ENCODE assay signal across 8 mouse cellular contexts in the genomic region with DNA sequence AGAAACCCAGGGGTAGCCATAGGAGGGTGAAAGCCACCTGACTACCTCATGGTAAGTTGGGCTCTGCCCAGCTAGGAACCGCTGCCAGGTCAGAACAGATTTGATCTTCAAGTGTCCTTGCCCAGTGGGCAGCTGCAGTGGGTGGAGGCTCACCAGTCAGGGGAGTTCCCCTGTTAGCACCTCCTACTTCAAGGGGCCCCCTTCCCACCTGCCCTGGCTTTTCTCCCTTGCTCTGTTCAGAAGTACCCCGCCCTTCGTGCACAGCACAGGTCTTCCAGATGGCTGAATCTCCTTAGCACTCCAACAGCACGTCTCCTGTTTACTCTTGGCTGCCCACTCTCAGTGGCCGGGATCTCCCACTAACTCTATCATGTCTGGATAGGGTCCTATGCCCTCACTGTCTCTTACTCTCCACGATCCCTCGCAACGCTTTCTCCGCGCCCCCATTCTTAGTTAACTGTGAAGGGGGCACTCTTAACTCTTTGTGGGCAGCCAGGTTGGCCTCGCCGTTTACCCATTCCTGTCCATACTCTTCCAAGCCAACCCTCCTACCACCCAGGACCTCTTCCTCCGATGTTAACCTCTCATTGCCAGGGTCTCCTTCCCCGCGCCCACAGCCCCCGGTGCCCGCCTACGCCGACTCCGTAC. TPM values are rescaled to one million over a fixed set of nuclear protein-coding genes. Genes with fewer than 3 reads are reported as not detected.
DNase-seq lines count a peak whose midpoint lies in the region; ATAC-seq and TF ChIP-seq lines count a peak whose summit lies in the region.

No protein-coding gene starts in this region.

- H3K9ac ChIP-seq in forebrain, postnatal 0 days: peak overlapping the region; percentile 60
- H3K9ac ChIP-seq in hindbrain, embryonic 12.5 days: peak overlapping the region; percentile 75

- peak; percentile 12 for ATAC-seq in forebrain, postnatal 0 days
- peak; percentile 24 for ATAC-seq in hindbrain, embryonic 12.5 days (ENCODE audit: low FRiP score)

- WGBS in forebrain, postnatal 0 days: under 1% methylated on average over 20 of the region's 20 CpGs
- under 1% methylated on average over 20 of the region's 20 CpGs for WGBS in hindbrain, embryonic 12.5 days

- no peak overlapping the region; the same call in 1 of the 2 replicates for H3K27ac ChIP-seq in forebrain, postnatal 0 days (ENCODE audit: low read depth, low read length)
- H3K27ac ChIP-seq in hindbrain, embryonic 12.5 days: peak overlapping the region; percentile 36; the same call in 1 of the 2 replicates

- H3K27me3 ChIP-seq in forebrain, postnatal 0 days (ENCODE audit: insufficient read depth, low read length): no peaks in the 10 kb centered on the region
- peaks cover 9% of the 10 kb centered on the region; the same call in 1 of the 2 replicates for H3K27me3 ChIP-seq in hindbrain, embryonic 12.5 days
- H3K27me3 ChIP-seq in megakaryocyte, embryonic 14.5 days (replicated peaks): peaks cover 66% of the 10 kb centered on the region

- peak; percentile 38 for DNase-seq in adipocyte (ENCODE audit: low spot score)
- DNase-seq in cerebellum, adult 18-20 months: peak; percentile 81
- no peak for DNase-seq in forebrain, postnatal 0 days
- DNase-seq in left cerebral cortex, postnatal 36 days (ENCODE audit: low spot score in 2 of 2): peak; percentile 50 to 56
- DNase-seq in skeletal muscle tissue, adult 2 months (ENCODE audit: low read depth, low spot score): peak; percentile 95
- no peak for DNase-seq in urinary bladder, adult 2 months (ENCODE audit: low spot score)

- intact Hi-C loops in left cerebral cortex, postnatal 36 days (cut with DNase I): loop anchor here (5.0 kb wide), 2 partner anchors 48 to 103 kb away; a partner anchor contains a TSS

- H3K4me1 ChIP-seq in forebrain, postnatal 0 days (ENCODE audit: insufficient read depth): peaks cover 11% of the 10 kb centered on the region; the same call in 1 of the 2 replicates
- peaks cover 24% of the 10 kb centered on the region for H3K4me1 ChIP-seq in hindbrain, embryonic 12.5 days
- H3K4me1 ChIP-seq in megakaryocyte, embryonic 14.5 days: peaks cover 45% of the 10 kb centered on the region

- no peaks in the 10 kb centered on the region for H3K9me3 ChIP-seq in forebrain, postnatal 0 days (ENCODE audit: low read length)
- H3K9me3 ChIP-seq in hindbrain, embryonic 12.5 days (replicated peaks): no peaks in the 10 kb centered on the region
- H3K9me3 ChIP-seq in megakaryocyte, embryonic 14.5 days: no peaks in the 10 kb centered on the region

- H3K36me3 ChIP-seq in forebrain, postnatal 0 days (ENCODE audit: insufficient read depth): 0 out of 2 replicates have a peak, but pooled peaks cover 4% of the 10 kb centered on the region
- 0 out of 2 replicates have a peak, but pooled peaks cover 4% of the 10 kb centered on the region for H3K36me3 ChIP-seq in hindbrain, embryonic 12.5 days
- peaks cover 42% of the 10 kb centered on the region for H3K36me3 ChIP-seq in megakaryocyte, embryonic 14.5 days (replicated peaks; ENCODE audit: low read length)

- peak overlapping the region; percentile 67 for H3K4me2 ChIP-seq in forebrain, postnatal 0 days (ENCODE audit: low read depth)
- H3K4me2 ChIP-seq in hindbrain, embryonic 12.5 days (replicated peaks): peak overlapping the region; percentile 91

- H3K4me3 ChIP-seq in forebrain, postnatal 0 days (ENCODE audit: low read depth, low read length): peak overlapping the region; percentile 62
- peak overlapping the region; percentile 67 for H3K4me3 ChIP-seq in hindbrain, embryonic 12.5 days
- peak overlapping the region; percentile 97 for H3K4me3 ChIP-seq in megakaryocyte, embryonic 14.5 days (replicated peaks)

- no peak for TF ChIP-seq CTCF in forebrain, postnatal 0 days (IDR thresholded peaks at IDR 0.05; ENCODE audit: low read depth)

RNA-seq across cellular contexts. Expression of a gene that starts 0.5 kb away (rescaled TPM):
- total RNA-seq in forebrain, postnatal 0 days (2014; rRNA removed): 6.9 and 10.2 TPM in 2 replicates
- polyA plus RNA-seq in forebrain, postnatal 0 days (2015; fragmentation: Nextera tagmentation; extraction: Ambion mirVana): 31.9 and 38.1 TPM in 2 replicates
- 22.5 and 25.6 TPM in 2 replicates for polyA plus RNA-seq in hindbrain, embryonic 12.5 days (2016; fragmentation: Nextera tagmentation; extraction: Ambion mirVana)
- 100 to 1,000 TPM; 104 to 110 TPM for total RNA-seq in left cerebral cortex, postnatal 36 days (2021)
- 35.1 and 38.6 TPM in 2 replicates for polyA plus RNA-seq in megakaryocyte, embryonic 14.5 days (2012; ENCODE audit: insufficient read depth, low replicate concordance)
- polyA plus RNA-seq in urinary bladder, adult 2 months (2012; rRNA removed): 34.6 and 59.4 TPM in 2 replicates

RNA-seq across cellular contexts. Expression of a gene that starts 30.9 kb away (rescaled TPM):
- 145 and 150 TPM in 2 replicates for total RNA-seq in forebrain, postnatal 0 days (2014; rRNA removed)
- polyA plus RNA-seq in forebrain, postnatal 0 days (2015; fragmentation: Nextera tagmentation; extraction: Ambion mirVana): 113 and 130 TPM in 2 replicates
- polyA plus RNA-seq in hindbrain, embryonic 12.5 days (2016; fragmentation: Nextera tagmentation; extraction: Ambion mirVana): 94.6 and 106 TPM in 2 replicates
- 10 to 100 TPM; 24.3 to 30.2 TPM for total RNA-seq in left cerebral cortex, postnatal 36 days (2021)
- 775 and 2,394 TPM in 2 replicates for polyA plus RNA-seq in megakaryocyte, embryonic 14.5 days (2012; ENCODE audit: insufficient read depth, low replicate concordance)
- polyA plus RNA-seq in urinary bladder, adult 2 months (2012; rRNA removed): 5.8 and 9.6 TPM in 2 replicates

RNA-seq across cellular contexts. Expression of a gene that starts 36.0 kb away (rescaled TPM):
- 12.3 and 23.5 TPM in 2 replicates for total RNA-seq in forebrain, postnatal 0 days (2014; rRNA removed)
- polyA plus RNA-seq in forebrain, postnatal 0 days (2015; fragmentation: Nextera tagmentation; extraction: Ambion mirVana): 5.2 and 7.4 TPM in 2 replicates
- 8.0 and 9.0 TPM in 2 replicates for polyA plus RNA-seq in hindbrain, embryonic 12.5 days (2016; fragmentation: Nextera tagmentation; extraction: Ambion mirVana)
- total RNA-seq in left cerebral cortex, postnatal 36 days (2021): 10 to 100 TPM; 15.2 to 16.2 TPM
- 0.08 TPM in 1 of 2 replicates, not detected in the other for polyA plus RNA-seq in megakaryocyte, embryonic 14.5 days (2012; ENCODE audit: insufficient read depth, low replicate concordance)
- polyA plus RNA-seq in urinary bladder, adult 2 months (2012; rRNA removed): 55.1 and 58.8 TPM in 2 replicates

RNA-seq across cellular contexts. Expression of a gene that starts 49.8 kb away (rescaled TPM):
- total RNA-seq in forebrain, postnatal 0 days (2014; rRNA removed): 184 and 202 TPM in 2 replicates
- polyA plus RNA-seq in forebrain, postnatal 0 days (2015; fragmentation: Nextera tagmentation; extraction: Ambion mirVana): 22.3 and 24.9 TPM in 2 replicates
- polyA plus RNA-seq in hindbrain, embryonic 12.5 days (2016; fragmentation: Nextera tagmentation; extraction: Ambion mirVana): 16.8 and 18.5 TPM in 2 replicates
- 100 to 1,000 TPM; 700 to 743 TPM for total RNA-seq in left cerebral cortex, postnatal 36 days (2021)
- polyA plus RNA-seq in megakaryocyte, embryonic 14.5 days (2012; ENCODE audit: insufficient read depth, low replicate concordance): 211 and 280 TPM in 2 replicates
- 16.0 and 35.7 TPM in 2 replicates for polyA plus RNA-seq in urinary bladder, adult 2 months (2012; rRNA removed)

Comparison
In these comparisons a context has a peak if more than half of its experiments do, and no peak if none do; other contexts are left out.
1. DNase-seq: peak in adipocyte (single experiment), cerebellum, adult 18-20 months (2 of 2), left cerebral cortex, postnatal 36 days (2 of 2) and skeletal muscle tissue, adult 2 months (single experiment); none in forebrain, postnatal 0 days (single experiment) and urinary bladder, adult 2 months (single experiment).
2. Peak in every context shown above with its lines, with median percentiles within 50 percentile points of each other: H3K4me3 ChIP-seq.